Mouse (Mus musculus): Measurements from ENCODE around the gene Il10.

The Il10 gene

DNA sequence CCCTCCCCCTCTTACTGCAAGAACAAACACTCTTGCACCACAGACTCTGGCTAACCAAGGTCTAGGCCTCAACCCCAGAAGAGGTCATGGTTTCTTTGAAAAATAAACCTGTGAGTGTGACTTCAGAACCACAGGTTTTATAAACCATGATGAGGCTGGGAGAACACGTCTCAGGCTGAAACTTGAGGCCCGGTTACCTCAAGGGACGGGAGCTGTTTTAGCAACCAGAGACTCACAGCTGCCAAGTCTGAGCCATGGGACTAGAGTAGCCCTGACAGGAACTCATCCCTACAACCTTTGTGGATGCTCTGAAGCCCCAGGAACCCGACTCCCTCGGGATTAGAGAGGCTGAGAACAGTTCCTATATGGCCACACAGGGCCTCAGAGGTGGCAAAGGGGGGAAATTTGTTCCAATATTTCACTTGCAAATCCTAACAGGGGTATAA, 29.7 kb downstream of the Il10 start:
- DNase-seq (ENCODE audit: low spot score in 2 of 2): no peak

- DNase-seq (ENCODE audit: low spot score in 2 of 2): no peak
These were observed 30.4 kb downstream of the Il10 start for GRCm38 (mm10) chr1:131050011-131050410.

DNA sequence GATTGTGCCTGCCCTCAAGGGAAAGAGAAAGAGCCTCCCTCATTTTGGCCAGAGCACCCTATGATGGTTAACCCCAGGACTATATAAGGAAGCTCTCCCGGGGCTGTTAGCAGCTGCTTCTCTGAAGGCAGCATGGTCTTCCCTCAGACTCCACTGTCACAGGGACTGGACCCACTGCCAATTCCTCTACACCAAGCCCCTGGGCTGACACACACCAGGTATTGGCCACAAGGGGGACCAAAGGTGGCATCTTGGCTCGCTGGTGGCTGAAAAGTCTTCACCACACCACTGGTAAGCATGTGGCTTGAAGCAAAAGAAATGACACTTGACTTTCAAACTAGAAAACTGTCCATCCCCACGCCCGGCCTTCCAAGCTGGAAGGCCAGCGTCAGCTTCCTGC, 31.0 kb downstream of the Il10 start:
- DNase-seq (ENCODE audit: low spot score in 2 of 2): no peak

DNA sequence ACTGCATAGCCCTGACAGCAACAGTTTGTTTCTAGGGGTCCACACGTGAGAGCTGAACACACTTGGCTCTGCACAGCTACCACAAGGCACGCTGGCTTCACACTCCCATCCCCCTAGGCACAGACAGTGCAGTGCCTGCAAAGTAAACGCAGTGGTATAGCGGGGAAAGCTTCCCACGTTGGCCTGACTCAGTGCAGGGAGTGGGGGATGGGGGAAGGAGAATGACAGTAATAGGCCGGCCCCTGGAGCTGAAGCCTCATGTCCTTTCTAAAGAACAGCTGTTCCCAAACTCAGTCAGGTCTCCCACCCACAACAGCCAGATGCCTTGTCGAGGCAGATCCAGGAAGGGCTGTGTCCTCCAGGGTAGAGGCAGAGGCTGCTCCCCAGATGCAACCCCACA, 31.4 kb downstream of the Il10 start:
- DNase-seq (ENCODE audit: low spot score in 2 of 2): peak in 1 of 2 experiments; percentile 48

DNA sequence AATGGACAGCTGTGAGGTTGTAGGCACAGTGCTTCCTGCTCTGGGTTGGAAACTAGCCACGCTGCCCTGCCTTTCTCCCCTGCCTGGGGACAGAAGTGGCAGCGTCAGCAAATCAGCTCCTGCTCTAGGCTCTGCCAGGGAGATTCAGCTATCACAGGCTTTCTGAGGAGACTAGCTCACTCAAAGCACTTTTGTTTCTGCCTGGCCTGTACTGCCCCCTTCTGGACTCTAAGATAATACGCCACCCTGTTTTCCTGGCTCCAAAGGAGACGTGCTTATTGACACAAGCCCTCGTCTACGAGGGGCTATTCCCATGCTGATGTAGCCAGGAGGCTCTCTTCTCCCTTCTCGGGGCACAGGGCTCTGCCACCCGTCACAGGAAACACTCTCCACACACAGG, 33.6 kb downstream of the Il10 start:
- DNase-seq (ENCODE audit: low spot score in 2 of 2): peak in 1 of 2 experiments; percentile 63

DNA sequence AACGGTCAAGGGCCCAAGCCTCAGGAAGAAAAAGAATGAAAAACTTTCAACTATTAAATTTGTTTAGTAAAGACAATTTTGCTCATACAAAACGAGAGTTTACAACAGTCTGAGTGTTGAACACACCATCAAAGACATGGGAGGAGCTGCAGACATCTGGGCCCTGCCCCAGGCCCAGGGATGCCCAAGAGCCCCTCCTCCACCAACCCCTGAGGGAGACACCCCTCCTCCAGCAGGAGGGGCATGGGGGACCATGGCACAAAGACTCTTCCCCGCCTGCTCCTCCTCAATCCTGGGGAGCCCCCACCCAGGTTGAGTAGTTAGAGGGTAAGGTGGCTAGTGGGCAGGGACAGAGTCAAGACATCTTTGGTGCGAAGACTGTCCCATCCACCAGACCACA, 34.0 kb downstream of the Il10 start:
- DNase-seq (ENCODE audit: low spot score in 2 of 2): no peak

- no peak for DNase-seq (ENCODE audit: low spot score in 2 of 2)
These were observed 34.6 kb downstream of the Il10 start for GRCm38 (mm10) chr1:131054251-131054650.

DNA sequence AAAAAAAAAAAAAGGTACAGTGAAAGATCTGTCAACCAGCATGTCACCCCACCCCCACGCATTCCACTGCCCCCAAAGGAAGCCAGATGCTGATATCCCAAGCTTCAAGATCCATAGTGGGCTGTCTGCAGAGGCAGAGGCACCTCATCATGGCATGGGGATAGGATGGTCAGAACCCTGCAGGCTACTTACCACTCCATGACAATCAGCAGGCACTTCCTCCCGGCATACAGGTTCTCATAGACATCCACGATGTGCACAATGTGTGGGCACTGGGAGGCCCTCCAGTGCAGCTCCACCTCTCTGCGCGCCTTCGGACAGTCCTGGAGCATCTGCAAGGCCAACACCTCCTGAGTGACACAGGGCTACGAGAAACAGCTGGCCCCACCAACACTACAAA, 38.8 kb downstream of the Il10 start:
- no peak for DNase-seq (ENCODE audit: low spot score in 2 of 2)

DNA sequence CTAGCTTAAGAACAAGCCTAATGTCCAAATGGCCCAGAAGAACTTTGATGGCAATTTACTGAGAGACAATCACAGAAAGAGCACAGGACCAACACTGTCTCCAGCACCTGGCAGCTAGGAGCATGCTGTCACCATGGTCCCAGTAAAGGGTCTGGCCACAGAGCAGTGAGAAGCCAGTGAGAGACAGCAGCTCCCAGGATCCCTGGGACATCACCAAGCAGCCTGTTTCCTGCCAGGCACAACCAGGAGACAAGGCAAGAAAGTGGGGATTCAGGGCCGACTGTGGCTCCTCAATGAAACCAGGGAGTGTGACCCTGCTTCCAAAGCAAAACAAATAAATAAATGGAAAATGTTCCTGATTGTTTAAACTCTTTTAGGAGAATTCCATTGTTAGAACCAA, 39.8 kb downstream of the Il10 start:
- DNase-seq (ENCODE audit: low spot score in 2 of 2): no peak

- no peak for DNase-seq (ENCODE audit: low spot score in 2 of 2)
These were observed 40.2 kb downstream of the Il10 start for GRCm38 (mm10) chr1:131059841-131060240.

GRCm38 (mm10) chr1:131060290-131061253, 40.9 kb downstream of the Il10 start:
- no peak for DNase-seq (ENCODE audit: low spot score in 2 of 2)

DNA sequence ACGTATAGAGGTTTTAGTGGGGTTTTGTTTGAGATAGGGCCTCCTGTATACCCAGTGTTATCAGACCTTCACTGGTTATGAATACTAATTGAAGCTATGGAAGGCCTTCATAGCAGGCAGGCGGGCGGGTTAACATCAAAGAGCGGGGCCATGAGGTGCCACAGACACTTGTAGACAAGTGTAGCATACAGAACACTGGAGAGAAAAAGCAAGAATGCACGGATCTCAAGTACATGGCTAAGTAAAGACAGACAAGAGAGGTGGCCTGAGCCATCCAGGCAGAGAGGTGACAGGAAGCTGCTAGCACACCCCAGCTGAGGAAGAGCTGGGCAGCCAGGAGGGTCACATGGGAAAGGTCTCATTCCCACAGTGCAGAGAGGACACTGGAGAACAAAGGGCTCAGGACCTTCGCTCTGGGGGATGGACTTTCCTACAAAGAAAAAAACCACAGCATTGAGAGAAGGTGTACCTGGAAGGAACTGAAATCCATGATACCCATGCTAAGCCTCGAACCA, 42.2 kb downstream of the Il10 start:
- no peak for DNase-seq (ENCODE audit: low spot score in 2 of 2)

DNA sequence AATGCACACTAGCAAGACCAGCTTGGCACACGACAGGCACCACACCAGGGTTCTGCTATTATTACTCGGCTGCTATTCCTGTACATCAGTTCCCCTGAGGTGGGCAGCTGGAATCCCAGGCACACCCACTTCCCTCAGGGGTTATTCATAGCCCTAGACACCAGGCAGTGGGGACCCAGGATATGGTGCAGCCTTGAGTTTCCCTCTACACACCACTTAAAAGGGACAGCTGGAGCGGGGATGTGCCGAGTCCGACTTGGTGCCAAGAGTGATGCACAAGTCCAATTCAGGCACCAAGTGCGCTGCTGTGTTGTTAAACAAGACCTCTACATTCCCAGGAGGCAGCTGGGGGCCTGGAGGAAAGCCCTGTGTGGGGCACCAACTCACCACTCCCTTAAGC, 43.2 kb downstream of the Il10 start:
- peak; percentile 57 to 73 for DNase-seq (ENCODE audit: low spot score in 2 of 2)

- no peak for DNase-seq (ENCODE audit: low spot score in 2 of 2)
These were observed 44.6 kb downstream of the Il10 start for GRCm38 (mm10) chr1:131064202-131064601.

GRCm38 (mm10) chr1:131068011-131068727, 48.5 kb downstream of the Il10 start:
- DNase-seq (ENCODE audit: low spot score in 2 of 2): no peak

DNA sequence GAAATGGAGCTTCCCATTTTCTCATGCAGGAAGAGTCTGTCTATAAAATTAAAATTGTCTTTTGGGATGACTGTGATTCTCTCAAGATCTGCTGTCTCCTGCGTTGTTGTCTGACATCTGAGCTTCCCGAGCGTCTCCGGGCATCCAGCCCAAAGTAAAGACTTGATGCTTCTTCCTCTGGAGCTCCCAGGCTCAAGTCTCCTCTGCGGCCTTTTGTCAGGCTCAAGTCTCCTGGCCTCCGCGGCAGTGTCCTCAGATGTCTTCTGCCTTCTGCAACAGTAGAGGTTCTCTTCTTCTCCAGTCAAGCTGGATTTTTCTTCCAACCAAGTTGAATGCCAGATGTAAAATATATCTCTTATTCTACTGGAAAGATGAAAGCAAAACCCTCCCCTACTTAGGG, 49.4 kb downstream of the Il10 start:
- no peak for DNase-seq (ENCODE audit: low spot score in 2 of 2)

- DNase-seq (ENCODE audit: low spot score in 2 of 2): no peak
These were observed 52.8 kb downstream of the Il10 start for GRCm38 (mm10) chr1:131072376-131072990.

- peak; percentile 68 to 74 for DNase-seq (ENCODE audit: low spot score in 2 of 2)
These were observed 54.9 kb downstream of the Il10 start for GRCm38 (mm10) chr1:131074524-131074938.

Data from right cerebral cortex, postnatal 36 days (tissue).